ENCODE assay signal across 8 mouse cellular contexts in the genomic region with DNA sequence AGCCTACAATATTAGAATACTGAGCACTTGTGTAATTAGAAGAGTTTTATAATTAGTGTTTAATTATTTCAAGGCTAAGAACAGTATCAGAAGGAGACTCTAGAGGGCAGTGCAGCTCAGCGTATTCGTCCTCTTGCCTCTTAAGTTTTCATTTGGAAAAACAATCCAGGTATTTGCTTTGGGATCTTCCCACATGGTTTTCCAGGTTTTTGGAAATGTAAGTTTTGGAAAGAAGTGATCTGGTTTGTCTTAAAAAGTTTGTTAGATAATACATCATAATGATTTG.
DNase-seq lines count a peak whose midpoint lies in the region; ATAC-seq and TF ChIP-seq lines count a peak whose summit lies in the region.

No protein-coding gene starts in this region.

- no peak overlapping the region for H3K27ac ChIP-seq in heart, postnatal 0 days (ENCODE audit: low read depth)
- H3K27ac ChIP-seq in heart, embryonic 10.5 days = no peak overlapping the region
- no peak overlapping the region for H3K27ac ChIP-seq in midbrain, embryonic 13.5 days
- H3K27ac ChIP-seq in midbrain, embryonic 10.5 days (replicated peaks) = no peak overlapping the region
- no peak overlapping the region for H3K27ac ChIP-seq in midbrain, postnatal 0 days (ENCODE audit: low read depth, low read length)

- H3K9me3 ChIP-seq in heart, postnatal 0 days (replicated peaks; ENCODE audit: control insufficient read depth, low read length) = no peaks in the 10 kb centered on the region
- H3K9me3 ChIP-seq in heart, embryonic 10.5 days = no peaks in the 10 kb centered on the region
- no peaks in the 10 kb centered on the region for H3K9me3 ChIP-seq in midbrain, embryonic 13.5 days
- no peaks in the 10 kb centered on the region for H3K9me3 ChIP-seq in midbrain, embryonic 10.5 days (replicated peaks)
- H3K9me3 ChIP-seq in midbrain, postnatal 0 days (ENCODE audit: low read length) = no peaks in the 10 kb centered on the region

- 16% methylated on average over 2 of the region's 2 CpGs for WGBS in heart, postnatal 0 days
- WGBS in heart, embryonic 10.5 days = 22% methylated on average over 2 of the region's 2 CpGs
- 19% methylated on average over 2 of the region's 2 CpGs for WGBS in midbrain, embryonic 13.5 days
- 19% methylated on average over 2 of the region's 2 CpGs for WGBS in midbrain, embryonic 10.5 days
- WGBS in midbrain, postnatal 0 days = 5% methylated on average over 2 of the region's 2 CpGs

- H3K9ac ChIP-seq in heart, postnatal 0 days (replicated peaks; ENCODE audit: low read depth, low read length) = no peak overlapping the region
- H3K9ac ChIP-seq in midbrain, embryonic 13.5 days (replicated peaks) = no peak overlapping the region
- H3K9ac ChIP-seq in midbrain, postnatal 0 days (replicated peaks; ENCODE audit: low read length, poor library complexity, severe bottlenecking) = no peak overlapping the region

- no peak for ATAC-seq in heart, postnatal 0 days (ENCODE audit: insufficient read depth, low read depth)
- ATAC-seq in midbrain, embryonic 13.5 days = 0 out of 2 replicates have a peak, but pooled peaks have one; percentile 37
- ATAC-seq in midbrain, postnatal 0 days (ENCODE audit: low FRiP score) = no peak

- H3K4me2 ChIP-seq in heart, postnatal 0 days (ENCODE audit: low read depth, low read length) = no peak overlapping the region
- no peak overlapping the region for H3K4me2 ChIP-seq in midbrain, embryonic 13.5 days (replicated peaks)
- no peak overlapping the region for H3K4me2 ChIP-seq in midbrain, postnatal 0 days (ENCODE audit: low read depth, low read length, poor library complexity, severe bottlenecking)

- no peak for TF ChIP-seq EP300 in heart, postnatal 0 days (IDR thresholded peaks at IDR 0.05; ENCODE audit: low read depth)

- no peaks in the 10 kb centered on the region for H3K4me1 ChIP-seq in heart, postnatal 0 days (ENCODE audit: control insufficient read depth, insufficient read depth)
- H3K4me1 ChIP-seq in heart, embryonic 10.5 days = peaks cover 25% of the 10 kb centered on the region
- peaks cover 76% of the 10 kb centered on the region for H3K4me1 ChIP-seq in midbrain, embryonic 13.5 days (replicated peaks)
- peaks cover 67% of the 10 kb centered on the region for H3K4me1 ChIP-seq in midbrain, embryonic 10.5 days
- no peaks in the 10 kb centered on the region for H3K4me1 ChIP-seq in midbrain, postnatal 0 days (ENCODE audit: insufficient read depth, low read length)

- no peaks in the 10 kb centered on the region for H3K27me3 ChIP-seq in heart, postnatal 0 days (ENCODE audit: control insufficient read depth, insufficient read depth, low read length)
- no peaks in the 10 kb centered on the region for H3K27me3 ChIP-seq in heart, embryonic 10.5 days (ENCODE audit: insufficient read depth, poor library complexity, severe bottlenecking)
- H3K27me3 ChIP-seq in midbrain, embryonic 13.5 days = no peaks in the 10 kb centered on the region
- no peaks in the 10 kb centered on the region for H3K27me3 ChIP-seq in midbrain, embryonic 10.5 days (ENCODE audit: low read depth, poor library complexity, severe bottlenecking)
- no peaks in the 10 kb centered on the region for H3K27me3 ChIP-seq in midbrain, postnatal 0 days (ENCODE audit: insufficient read depth, low read length)

- no peaks in the 10 kb centered on the region for H3K36me3 ChIP-seq in heart, postnatal 0 days (replicated peaks; ENCODE audit: control insufficient read depth, insufficient read depth, low read length)
- no peaks in the 10 kb centered on the region for H3K36me3 ChIP-seq in heart, embryonic 10.5 days
- H3K36me3 ChIP-seq in midbrain, embryonic 13.5 days = no peaks in the 10 kb centered on the region
- no peaks in the 10 kb centered on the region for H3K36me3 ChIP-seq in midbrain, embryonic 10.5 days
- H3K36me3 ChIP-seq in midbrain, postnatal 0 days (ENCODE audit: insufficient read depth, low read length) = no peaks in the 10 kb centered on the region

- H3K4me3 ChIP-seq in heart, postnatal 0 days (ENCODE audit: low read depth, low read length) = no peak overlapping the region
- no peak overlapping the region for H3K4me3 ChIP-seq in heart, embryonic 10.5 days
- H3K4me3 ChIP-seq in midbrain, embryonic 13.5 days (replicated peaks) = no peak overlapping the region
- no peak overlapping the region for H3K4me3 ChIP-seq in midbrain, embryonic 10.5 days
- H3K4me3 ChIP-seq in midbrain, postnatal 0 days (ENCODE audit: low read depth, low read length) = no peak overlapping the region

- DNase-seq in heart, postnatal 0 days (ENCODE audit: low spot score) = no peak
- DNase-seq in heart, embryonic 10.5 days (ENCODE audit: low spot score) = no peak
- DNase-seq in midbrain, embryonic 10.5 days (ENCODE audit: low spot score) = no peak
- DNase-seq in cerebellum, postnatal 36 days = peak; percentile 22 to 37
- DNase-seq in midbrain, postnatal 0 days (ENCODE audit: low spot score) = peak; percentile 79
- DNase-seq in adrenal gland, adult 8-10 months = no peak
- DNase-seq in testis, postnatal 10 days (ENCODE audit: low spot score) = no peak

- peak; percentile 65 for TF ChIP-seq CTCF in heart, postnatal 0 days (IDR thresholded peaks at IDR 0.05; ENCODE audit: low read depth)
- TF ChIP-seq CTCF in midbrain, postnatal 0 days (IDR thresholded peaks at IDR 0.05) = peak; percentile 81

Comparison
In these comparisons a context has a peak if more than half of its experiments do, and no peak if none do; other contexts are left out.
1. DNase-seq: peak in cerebellum, postnatal 36 days (2 of 2) and midbrain, postnatal 0 days (single experiment); none in heart, postnatal 0 days (single experiment), heart, embryonic 10.5 days (single experiment), midbrain, embryonic 10.5 days (single experiment), adrenal gland, adult 8-10 months (single experiment) and testis, postnatal 10 days (single experiment).